ENCODE assay signal across 19 mouse cellular contexts in the genomic region with DNA sequence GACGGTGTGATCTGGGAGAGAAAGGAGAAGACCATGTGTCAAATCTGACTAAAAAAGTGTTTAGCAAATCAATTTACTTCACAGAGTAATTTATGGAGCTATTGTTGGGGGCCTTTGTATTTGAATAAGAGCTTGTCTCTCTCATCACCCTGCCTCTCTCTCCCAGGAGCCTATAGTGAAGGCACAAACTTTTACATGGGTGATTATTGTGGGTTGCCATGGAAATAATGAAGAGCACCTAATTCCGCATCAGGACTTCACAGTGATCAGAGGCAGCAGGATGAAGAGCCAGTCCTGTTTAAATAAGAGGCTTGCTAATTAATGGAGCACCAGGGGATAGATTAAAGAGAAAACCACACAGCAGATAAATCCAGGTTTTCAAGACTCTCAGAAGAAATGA. TPM values are rescaled to one million over a fixed set of nuclear protein-coding genes. Genes with fewer than 3 reads are reported as not detected.
DNase-seq lines count a peak whose midpoint lies in the region; ATAC-seq and TF ChIP-seq lines count a peak whose summit lies in the region.
"Had no signal": no experiment of that assay in that cellular context is flagged by ENCODE, and none has a peak within 500 bp of the region (broad histone marks: within the 10 kb centered on the region; RNA-seq: fewer than 3 reads in every experiment).

No protein-coding gene starts in this region.

- no peak overlapping the region for H3K4me3 ChIP-seq in forebrain, embryonic 15.5 days
- H3K4me3 ChIP-seq in forebrain, embryonic 13.5 days: no peak overlapping the region
- no peak overlapping the region for H3K4me3 ChIP-seq in neural tube, embryonic 13.5 days
- H3K4me3 ChIP-seq in forebrain, postnatal 0 days (ENCODE audit: low read depth, low read length): no peak overlapping the region
- H3K4me3 ChIP-seq: embryonic facial prominence, embryonic 10.5 days; heart, embryonic 13.5 days had no signal

- H3K4me2 ChIP-seq in forebrain, embryonic 15.5 days (replicated peaks): no peak overlapping the region
- H3K4me2 ChIP-seq in forebrain, embryonic 13.5 days: no peak overlapping the region
- no peak overlapping the region for H3K4me2 ChIP-seq in neural tube, embryonic 13.5 days
- no peak overlapping the region for H3K4me2 ChIP-seq in forebrain, postnatal 0 days (ENCODE audit: low read depth)
- H3K4me2 ChIP-seq: heart, embryonic 13.5 days had no signal

- DNase-seq in neural tube, embryonic 10.5 days (ENCODE audit: extremely low spot score, low spot score): no peak
- no peak for DNase-seq in forebrain, postnatal 0 days
- no peak for DNase-seq in lung, postnatal 14 days
- DNase-seq in cerebellum, adult 11 months: no peak
- DNase-seq: adrenal gland, adult 2 months; adrenal gland, postnatal 25 days; cerebellum, adult 11-12 months; cerebellum, adult 9-10 months; gastrocnemius, postnatal 14 days; heart, postnatal 36 days had no signal

- no peaks in the 10 kb centered on the region for H3K9me3 ChIP-seq in forebrain, embryonic 15.5 days
- no peaks in the 10 kb centered on the region for H3K9me3 ChIP-seq in forebrain, embryonic 13.5 days (replicated peaks)
- no peaks in the 10 kb centered on the region for H3K9me3 ChIP-seq in neural tube, embryonic 13.5 days
- no peaks in the 10 kb centered on the region for H3K9me3 ChIP-seq in forebrain, postnatal 0 days (ENCODE audit: low read length)
- H3K9me3 ChIP-seq: embryonic facial prominence, embryonic 10.5 days; heart, embryonic 13.5 days had no signal

- peaks cover 4% of the 10 kb centered on the region; the same call in 1 of the 2 replicates for H3K4me1 ChIP-seq in forebrain, embryonic 15.5 days
- peaks cover 10% of the 10 kb centered on the region for H3K4me1 ChIP-seq in forebrain, embryonic 13.5 days
- H3K4me1 ChIP-seq in neural tube, embryonic 13.5 days (replicated peaks): peaks cover 13% of the 10 kb centered on the region
- H3K4me1 ChIP-seq in forebrain, postnatal 0 days (ENCODE audit: insufficient read depth): no peaks in the 10 kb centered on the region
- H3K4me1 ChIP-seq: embryonic facial prominence, embryonic 10.5 days; heart, embryonic 13.5 days had no signal

- WGBS in forebrain, embryonic 15.5 days: 9% methylated on average over 2 of the region's 2 CpGs
- WGBS in forebrain, embryonic 13.5 days: 6% methylated on average over 2 of the region's 2 CpGs
- 26% methylated on average over 2 of the region's 2 CpGs for WGBS in neural tube, embryonic 13.5 days
- WGBS in forebrain, postnatal 0 days: 15% methylated on average over 2 of the region's 2 CpGs

- no peak for TF ChIP-seq CTCF in forebrain, postnatal 0 days (IDR thresholded peaks at IDR 0.05; ENCODE audit: low read depth)

- no peak overlapping the region for H3K9ac ChIP-seq in forebrain, embryonic 15.5 days (replicated peaks)
- no peak overlapping the region for H3K9ac ChIP-seq in forebrain, embryonic 13.5 days
- no peak overlapping the region for H3K9ac ChIP-seq in neural tube, embryonic 13.5 days
- H3K9ac ChIP-seq in forebrain, postnatal 0 days: no peak overlapping the region
- H3K9ac ChIP-seq: heart, embryonic 13.5 days had no signal

- H3K27ac ChIP-seq in forebrain, embryonic 15.5 days (replicated peaks): no peak overlapping the region
- no peak overlapping the region for H3K27ac ChIP-seq in forebrain, embryonic 13.5 days
- no peak overlapping the region for H3K27ac ChIP-seq in neural tube, embryonic 13.5 days (replicated peaks)
- no peak overlapping the region for H3K27ac ChIP-seq in forebrain, postnatal 0 days (ENCODE audit: low read depth, low read length)
- H3K27ac ChIP-seq: embryonic facial prominence, embryonic 10.5 days; heart, embryonic 13.5 days had no signal

- H3K27me3 ChIP-seq in forebrain, embryonic 15.5 days: no peaks in the 10 kb centered on the region
- no peaks in the 10 kb centered on the region for H3K27me3 ChIP-seq in forebrain, embryonic 13.5 days
- no peaks in the 10 kb centered on the region for H3K27me3 ChIP-seq in neural tube, embryonic 13.5 days
- no peaks in the 10 kb centered on the region for H3K27me3 ChIP-seq in forebrain, postnatal 0 days (ENCODE audit: insufficient read depth, low read length)

- ATAC-seq in forebrain, embryonic 15.5 days (replicated peaks): 0 out of 2 replicates have a peak, but pooled peaks have one; percentile 43
- no peak for ATAC-seq in forebrain, embryonic 13.5 days
- peak; percentile 27; the same call in 1 of the 2 replicates for ATAC-seq in neural tube, embryonic 13.5 days (ENCODE audit: low read depth)
- peak; percentile 47; the same call in 1 of the 2 replicates for ATAC-seq in forebrain, postnatal 0 days
- ATAC-seq: hindbrain, embryonic 16.5 days; inflammation-experienced regulatory T-cells, adult 6 months; intestine, postnatal 0 days had no signal

- no peaks in the 10 kb centered on the region for H3K36me3 ChIP-seq in forebrain, embryonic 15.5 days
- H3K36me3 ChIP-seq in forebrain, embryonic 13.5 days (ENCODE audit: poor library complexity, severe bottlenecking): no peaks in the 10 kb centered on the region
- no peaks in the 10 kb centered on the region for H3K36me3 ChIP-seq in neural tube, embryonic 13.5 days
- no peaks in the 10 kb centered on the region for H3K36me3 ChIP-seq in forebrain, postnatal 0 days (ENCODE audit: insufficient read depth)
- H3K36me3 ChIP-seq: embryonic facial prominence, embryonic 10.5 days; heart, embryonic 13.5 days had no signal

RNA-seq across cellular contexts. Expression of a gene that starts 52.6 kb away (rescaled TPM):
- 117 and 127 TPM in 2 replicates for polyA plus RNA-seq in forebrain, embryonic 15.5 days (2015; fragmentation: Nextera tagmentation; extraction: Ambion mirVana)
- polyA plus RNA-seq in forebrain, embryonic 13.5 days (2015; fragmentation: Nextera tagmentation; extraction: Ambion mirVana): 65.6 and 81.2 TPM in 2 replicates
- 580 and 599 TPM in 2 replicates for polyA plus RNA-seq in neural tube, embryonic 13.5 days (2015; fragmentation: Nextera tagmentation; extraction: Ambion mirVana)
- 208 and 285 TPM in 2 replicates for total RNA-seq in forebrain, postnatal 0 days (2014; rRNA removed)
- polyA plus RNA-seq in forebrain, postnatal 0 days (2015; fragmentation: Nextera tagmentation; extraction: Ambion mirVana): 323 and 643 TPM in 2 replicates
- total RNA-seq: gastrocnemius, adult 18-20 months; gastrocnemius, postnatal 14 days had no signal
- polyA plus RNA-seq: inflammation-experienced regulatory T-cells, adult 6 months had no signal
